Mouse (Mus musculus) liver, embryonic 12.5 days (tissue): ENCODE data around the gene 2810021J22Rik. TPM values are rescaled to one million over a fixed set of nuclear protein-coding genes. Genes with fewer than 3 reads are reported as not detected.

ENCODE experiments used
- ATAC-seq: fragments of 200-750 bp; cut with Nextera tagmentation; 2 replicates; pipeline ENCODE4 v1.8.0; 2017; ENCODE audit warnings: moderate number of reproducible peaks, mild to moderate bottlenecking, moderate library complexity
- H3K27ac ChIP-seq: fragments of 300-500 bp; sonication (generic); 2 replicates; pipeline ENCODE4 v1.5.1; 2016; ENCODE audit warnings: mild to moderate bottlenecking
- H3K27me3 ChIP-seq: fragments of 300-500 bp; sonication (generic); replicated peaks from 2 replicates; pipeline ENCODE4 v1.6.1; 2016; ENCODE audit warnings: mild to moderate bottlenecking, moderate library complexity
- H3K36me3 ChIP-seq: fragments of 300-500 bp; sonication (generic); 2 replicates; pipeline ENCODE4 v1.6.1; 2016; ENCODE audit warnings: mild to moderate bottlenecking, moderate library complexity
- H3K4me1 ChIP-seq: fragments of 300-500 bp; sonication (generic); 2 replicates; pipeline ENCODE4 v1.6.1; 2016
- H3K4me2 ChIP-seq: fragments of 300-500 bp; sonication (generic); 2 replicates; pipeline ENCODE4 v1.6.1; 2016; ENCODE audit warnings: mild to moderate bottlenecking, moderate library complexity
- H3K4me3 ChIP-seq: fragments of 300-500 bp; sonication (generic); 2 replicates; pipeline ENCODE4 v1.5.1; 2016; ENCODE audit warnings: mild to moderate bottlenecking, moderate library complexity
- H3K9ac ChIP-seq: fragments of 300-500 bp; sonication (generic); 2 replicates; pipeline ENCODE4 v1.6.1; 2016; ENCODE audit warnings: mild to moderate bottlenecking, moderate library complexity
- H3K9me3 ChIP-seq: fragments of 300-500 bp; sonication (generic); replicated peaks from 2 replicates; pipeline ENCODE4 v1.6.1; 2016; ENCODE audit warnings: mild to moderate bottlenecking, moderate library complexity
- WGBS: fragments of 180-500 bp; shearing (Covaris S2); methylation state at CpG from one replicate; pipeline ENCODE4 v1.1.7; 2016; ENCODE audit not compliant: insufficient replicate concordance; 5-methylcytosine and 5-hydroxymethylcytosine counted together
- polyA plus RNA-seq: library from polyadenylated mRNA; unstranded; fragments of >200 nt; fragmentation: Nextera tagmentation; extraction: Ambion mirVana; gene quantifications from 2 replicates; pipeline ENCODE4 v1.2.1, GENCODE M21; 2016

2810021J22Rik gene
- polyA plus RNA-seq, 1 experiment from 2014 or later, result 3.6 TPM

- H3K36me3 ChIP-seq, result peaks cover 72% of the 10 kb centered on the region
- 0 out of 2 replicates have a peak, but pooled peaks cover 6% of the 10 kb centered on the region for H3K9me3 ChIP-seq
- WGBS, result 91% methylated on average over 10 of the region's 10 CpGs
- no peaks in the 10 kb centered on the region for H3K27me3 ChIP-seq
- H3K9ac ChIP-seq, result no peak overlapping the region
- no peak overlapping the region for H3K27ac ChIP-seq
- ATAC-seq, result no peak
- no peaks in the 10 kb centered on the region for H3K4me1 ChIP-seq
- H3K4me2 ChIP-seq, result no peak overlapping the region
- H3K4me3 ChIP-seq, result no peak overlapping the region
Observed at GRCm38 (mm10) chr11:58890511-58890910, 23.5 kb downstream of the 2810021J22Rik start.

- H3K9me3 ChIP-seq, result 0 out of 2 replicates have a peak, but pooled peaks cover 6% of the 10 kb centered on the region
- no peak overlapping the region for H3K9ac ChIP-seq
- no peak overlapping the region for H3K4me2 ChIP-seq
- peaks cover 96% of the 10 kb centered on the region for H3K36me3 ChIP-seq
- ATAC-seq, result no peak
- no peak overlapping the region for H3K27ac ChIP-seq
- no peaks in the 10 kb centered on the region for H3K27me3 ChIP-seq
- no peak overlapping the region for H3K4me3 ChIP-seq
- H3K4me1 ChIP-seq, result peaks cover 5% of the 10 kb centered on the region; the same call in 1 of the 2 replicates
- WGBS, result 83% methylated on average over 6 of the region's 6 CpGs
Observed at GRCm38 (mm10) chr11:58894456-58894855, 27.4 kb downstream of the 2810021J22Rik start.

GRCm38 (mm10) chr11:58897485-58897884 is 30.5 kb downstream of the 2810021J22Rik start:
- no peaks in the 10 kb centered on the region for H3K9me3 ChIP-seq
- ATAC-seq, result no peak
- no peak overlapping the region for H3K27ac ChIP-seq
- H3K4me2 ChIP-seq, result no peak overlapping the region
- peaks cover 96% of the 10 kb centered on the region for H3K36me3 ChIP-seq
- no peaks in the 10 kb centered on the region for H3K27me3 ChIP-seq
- H3K4me1 ChIP-seq, result peaks cover 25% of the 10 kb centered on the region
- no peak overlapping the region for H3K9ac ChIP-seq
- 86% methylated on average over 6 of the region's 6 CpGs for WGBS
- H3K4me3 ChIP-seq, result no peak overlapping the region

GRCm38 (mm10) chr11:58901080-58901479 is 34.1 kb downstream of the 2810021J22Rik start:
- H3K27ac ChIP-seq, result peak overlapping the region; percentile 78
- H3K9me3 ChIP-seq, result no peaks in the 10 kb centered on the region
- peak overlapping the region; percentile 76 for H3K4me2 ChIP-seq
- H3K36me3 ChIP-seq, result peaks cover 63% of the 10 kb centered on the region
- ATAC-seq, result peak; percentile 77
- no peak overlapping the region for H3K4me3 ChIP-seq
- peaks cover 48% of the 10 kb centered on the region for H3K4me1 ChIP-seq
- peak overlapping the region; percentile 18; the same call in 1 of the 2 replicates for H3K9ac ChIP-seq
- H3K27me3 ChIP-seq, result no peaks in the 10 kb centered on the region

- peak; percentile 90 for ATAC-seq
- WGBS, result under 1% methylated on average over 40 of the region's 40 CpGs
- H3K4me1 ChIP-seq, result peaks cover 44% of the 10 kb centered on the region
- peak within 1 kb of the TSS; percentile 76 for H3K4me3 ChIP-seq
- H3K36me3 ChIP-seq, result peaks cover 39% of the 10 kb centered on the region
- peak within 1 kb of the TSS; percentile 89 for H3K27ac ChIP-seq
- no peaks in the 10 kb centered on the region for H3K27me3 ChIP-seq
- H3K4me2 ChIP-seq, result peak within 1 kb of the TSS; percentile 76
- H3K9ac ChIP-seq, result peak within 1 kb of the TSS; percentile 85
- H3K9me3 ChIP-seq, result no peaks in the 10 kb centered on the region
Observed at GRCm38 (mm10) chr11:58903511-58904409, 36.7 kb downstream of the 2810021J22Rik start, which contains the start of gene Zfp39. TSS of gene Zfp39 (minus strand) at chr11:58904225.

- H3K9me3 ChIP-seq, result no peaks in the 10 kb centered on the region
- peak overlapping the region; percentile 89 for H3K27ac ChIP-seq
- WGBS, result 2% methylated on average over 8 of the region's 8 CpGs
- peak overlapping the region; percentile 76 for H3K4me2 ChIP-seq
- peaks cover 43% of the 10 kb centered on the region for H3K4me1 ChIP-seq
- ATAC-seq, result peak; percentile 2; the same call in 1 of the 2 replicates
- no peaks in the 10 kb centered on the region for H3K27me3 ChIP-seq
- H3K36me3 ChIP-seq, result peaks cover 33% of the 10 kb centered on the region
- peak overlapping the region; percentile 76 for H3K4me3 ChIP-seq
- H3K9ac ChIP-seq, result peak overlapping the region; percentile 85
Observed at GRCm38 (mm10) chr11:58904410-58904718, 37.3 kb downstream of the 2810021J22Rik start.

- Histone ChIP-seq H3K9me3 (no peaks in the 10 kb centered on the region), H3K9ac (peak overlapping the region; percentile 85; the same call in 1 of the 2 replicates), H3K4me2 (peak overlapping the region; percentile 76), H3K4me1 (peaks cover 43% of the 10 kb centered on the region), H3K27me3 (no peaks in the 10 kb centered on the region), H3K27ac (peak overlapping the region; percentile 89), H3K4me3 (peak overlapping the region; percentile 76), H3K36me3 (peaks cover 28% of the 10 kb centered on the region)
- ATAC-seq, result no peak
- WGBS, result 41% methylated on average over 6 of the region's 6 CpGs
Observed at GRCm38 (mm10) chr11:58904838-58905237, 37.8 kb downstream of the 2810021J22Rik start.

GRCm38 (mm10) chr11:58913776-58914175 is 46.8 kb downstream of the 2810021J22Rik start:
- Histone ChIP-seq H3K9me3 (no peaks in the 10 kb centered on the region), H3K36me3 (no peaks in the 10 kb centered on the region), H3K4me3 (peak overlapping the region; percentile 49), H3K9ac (peak overlapping the region; percentile 80), H3K4me2 (peak overlapping the region; percentile 83), H3K27ac (peak overlapping the region; percentile 99), H3K27me3 (no peaks in the 10 kb centered on the region), H3K4me1 (peaks cover 74% of the 10 kb centered on the region)
- 9% methylated on average over 1 of the region's 1 CpGs for WGBS
- ATAC-seq, result peak; percentile 74

GRCm38 (mm10) chr11:58914461-58915028 is 47.5 kb downstream of the 2810021J22Rik start:
- H3K4me2 ChIP-seq, result peak overlapping the region; percentile 83
- H3K4me3 ChIP-seq, result peak overlapping the region; percentile 49
- peak overlapping the region; percentile 80 for H3K9ac ChIP-seq
- peaks cover 82% of the 10 kb centered on the region for H3K4me1 ChIP-seq
- 0 out of 2 replicates have a peak, but pooled peaks have one; percentile 18 for ATAC-seq
- 8% methylated on average over 17 of the region's 17 CpGs for WGBS
- H3K9me3 ChIP-seq, result no peaks in the 10 kb centered on the region
- no peaks in the 10 kb centered on the region for H3K27me3 ChIP-seq
- peak overlapping the region; percentile 99 for H3K27ac ChIP-seq
- no peaks in the 10 kb centered on the region for H3K36me3 ChIP-seq

GRCm38 (mm10) chr11:58916879-58917744 is 50.1 kb downstream of the 2810021J22Rik start:
- 35% methylated on average over 14 of the region's 14 CpGs for WGBS
- Histone ChIP-seq H3K27me3 (no peaks in the 10 kb centered on the region), H3K9me3 (no peaks in the 10 kb centered on the region), H3K4me1 (peaks cover 92% of the 10 kb centered on the region), H3K9ac (peak overlapping the region; percentile 76), H3K27ac (peak overlapping the region; percentile 93), H3K4me2 (peak overlapping the region; percentile 72), H3K4me3 (peak overlapping the region; percentile 65), H3K36me3 (peaks cover 21% of the 10 kb centered on the region)
- peak; percentile 63 for ATAC-seq

- Histone ChIP-seq H3K4me2 (peak within 1 kb of the TSS; percentile 72), H3K36me3 (peaks cover 29% of the 10 kb centered on the region), H3K27ac (peak within 1 kb of the TSS; percentile 93), H3K27me3 (no peaks in the 10 kb centered on the region), H3K9ac (peak within 1 kb of the TSS; percentile 76), H3K4me3 (peak within 1 kb of the TSS; percentile 65), H3K4me1 (peaks cover 84% of the 10 kb centered on the region), H3K9me3 (no peaks in the 10 kb centered on the region)
- peak; percentile 82 for ATAC-seq
- 43% methylated on average over 12 of the region's 12 CpGs for WGBS
Observed at GRCm38 (mm10) chr11:58917745-58918366, 50.8 kb downstream of the 2810021J22Rik start, which contains the start of gene Btnl10. TSS of gene Btnl10 (plus strand) at chr11:58917908.
